Mouse (Mus musculus): ENCODE data around the gene Olfr1366.
"Not testable (repeated sequence)": the region's sequence is repeated elsewhere in the genome, so short reads cannot be mapped to it uniquely, and the experiment has no call there.

Olfr1366 gene

DNA sequence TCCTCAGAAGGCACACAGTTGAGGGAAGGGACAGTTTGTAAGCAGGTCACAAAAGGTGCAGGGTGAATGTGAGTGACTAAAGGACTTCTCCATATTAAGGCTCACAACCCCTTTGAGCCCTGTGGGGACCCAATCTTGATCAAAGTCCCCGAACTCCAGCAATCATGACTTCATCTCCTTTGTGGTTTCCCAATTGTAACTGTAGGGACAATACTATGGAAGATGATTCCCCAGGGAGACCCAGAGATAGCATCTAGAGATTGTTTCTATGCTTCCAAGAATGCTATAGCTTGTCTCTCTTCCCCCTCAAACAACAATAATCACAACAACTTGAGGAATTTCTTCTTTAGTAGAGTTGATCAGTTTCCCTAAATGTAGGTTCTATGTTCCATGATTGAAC is at the start of gene Olfr1366:
Gene Olfr1366 (minus strand): TSS at position 101 of the 400 bp plus-strand sequence.
- in situ Hi-C loops (cut with MboI, MseI), result no loop called here

- in situ Hi-C loops (cut with MboI, MseI), result no loop called here
These were observed 49.0 kb upstream of the Olfr1366 start for GRCm38 (mm10) chr13:21591618-21592017.

GRCm38 (mm10) chr13:21581659-21582058 is 39.1 kb upstream of the Olfr1366 start, which contains the start of gene Olfr1364:
TSS of gene Olfr1364 (minus strand) at chr13:21581759.
- in situ Hi-C loops (cut with MboI, MseI), result no loop called here

GRCm38 (mm10) chr13:21559793-21560192 is 17.2 kb upstream of the Olfr1366 start, which contains the start of gene Olfr1535:
TSS of gene Olfr1535 (minus strand) at chr13:21559893.
- in situ Hi-C loops (cut with MboI, MseI), result loop anchor here (10.0 kb wide), 1 partner anchor 935 kb away; no protein-coding TSS in a partner anchor

DNA sequence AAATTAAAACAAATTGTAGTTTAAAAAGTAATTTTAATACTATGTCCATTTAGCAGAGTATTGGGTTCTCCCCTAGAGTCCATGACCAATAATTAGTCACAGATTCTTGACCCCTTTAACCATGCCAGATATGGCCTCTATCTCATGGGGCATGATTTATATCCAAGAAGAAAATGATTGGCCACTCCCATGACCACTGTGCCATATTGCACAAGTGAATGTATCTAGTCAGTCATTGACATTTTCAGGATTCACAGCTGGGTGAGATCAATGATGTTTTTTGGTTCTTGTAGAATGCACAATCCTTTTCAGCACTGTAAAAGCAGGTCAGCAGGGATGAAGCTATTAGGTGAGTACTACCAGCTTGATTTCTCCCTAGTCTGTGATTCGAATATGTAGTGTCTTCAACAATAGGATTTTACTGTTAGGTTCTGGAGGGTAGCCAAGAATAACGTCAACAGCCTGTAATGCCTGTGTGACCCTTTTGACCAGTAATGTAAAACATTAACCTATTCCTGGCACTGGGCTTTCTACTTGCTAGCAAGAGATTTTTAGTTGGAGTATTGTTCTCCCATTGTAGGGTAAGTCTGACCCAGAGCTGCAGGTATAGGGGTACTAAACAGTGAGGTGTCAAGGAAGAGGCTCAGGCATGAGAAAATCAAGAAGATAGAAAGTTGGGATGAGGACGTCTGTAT is 8.0 kb upstream of the Olfr1366 start:
- in situ Hi-C loops (cut with MboI, MseI), result no loop called here

GRCm38 (mm10) chr13:21549487-21549886 is 6.9 kb upstream of the Olfr1366 start:
- in situ Hi-C loops (cut with MboI, MseI), result no loop called here

DNA sequence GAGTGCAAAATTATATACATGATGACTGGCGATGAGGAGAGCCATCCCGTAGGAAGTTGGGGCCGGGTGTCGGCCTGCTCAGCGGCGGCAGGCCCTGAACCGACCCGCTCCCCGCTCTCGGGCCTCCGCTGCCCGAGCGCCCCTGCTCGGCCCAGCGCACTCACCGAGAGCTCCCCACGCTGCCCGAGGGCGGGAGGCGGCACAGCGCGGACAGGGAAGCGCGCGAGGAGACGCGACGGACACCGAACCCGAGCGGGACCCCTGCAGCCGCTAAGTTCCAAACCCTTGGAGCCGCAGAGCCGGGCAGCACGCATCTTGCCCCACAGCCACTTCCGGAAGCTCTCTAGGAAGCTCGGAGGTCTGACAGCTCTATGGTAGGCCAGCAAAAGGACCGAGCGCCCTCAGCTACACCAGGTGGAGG is 11.8 kb downstream of the Olfr1366 start, which contains the start of gene Zkscan8:
Gene Zkscan8 (minus strand): TSS at position 340 of the 421 bp plus-strand sequence.
- in situ Hi-C loops (cut with MboI, MseI), result no loop called here

- in situ Hi-C loops (cut with MboI, MseI), result no loop called here
These were observed 12.5 kb downstream of the Olfr1366 start for GRCm38 (mm10) chr13:21530136-21530535.

GRCm38 (mm10) chr13:21506221-21506649 is 36.4 kb downstream of the Olfr1366 start:
- in situ Hi-C loops (cut with MboI, MseI), result no loop called here

- in situ Hi-C loops (cut with MboI, MseI), result no loop called here
These were observed 40.3 kb downstream of the Olfr1366 start for GRCm38 (mm10) chr13:21502296-21502695.

DNA sequence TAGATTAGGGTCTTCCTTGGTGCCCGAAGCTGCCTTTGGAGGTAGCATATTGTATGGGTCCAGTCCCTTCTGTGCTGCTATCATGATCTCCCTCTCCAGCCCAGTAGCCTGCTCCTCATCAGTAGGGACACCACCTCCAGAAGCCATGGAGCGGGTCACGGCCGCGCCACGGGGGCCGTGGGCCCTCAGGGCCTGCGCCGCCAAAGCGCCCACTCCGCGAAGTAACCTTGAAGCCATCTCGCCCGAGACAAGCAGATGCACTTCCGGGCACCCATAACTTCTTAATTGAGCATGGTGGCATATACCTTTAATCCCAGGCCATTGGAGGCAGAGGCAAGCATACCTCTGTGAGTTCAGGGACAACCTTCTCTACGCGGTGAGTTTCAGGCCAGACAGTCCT is 41.4 kb downstream of the Olfr1366 start, which contains the start of gene Gm11273:
Gene Gm11273 (minus strand): TSS at position 237 of the 400 bp plus-strand sequence.
- in situ Hi-C loops (cut with MboI, MseI), result not testable (repeated sequence)

DNA sequence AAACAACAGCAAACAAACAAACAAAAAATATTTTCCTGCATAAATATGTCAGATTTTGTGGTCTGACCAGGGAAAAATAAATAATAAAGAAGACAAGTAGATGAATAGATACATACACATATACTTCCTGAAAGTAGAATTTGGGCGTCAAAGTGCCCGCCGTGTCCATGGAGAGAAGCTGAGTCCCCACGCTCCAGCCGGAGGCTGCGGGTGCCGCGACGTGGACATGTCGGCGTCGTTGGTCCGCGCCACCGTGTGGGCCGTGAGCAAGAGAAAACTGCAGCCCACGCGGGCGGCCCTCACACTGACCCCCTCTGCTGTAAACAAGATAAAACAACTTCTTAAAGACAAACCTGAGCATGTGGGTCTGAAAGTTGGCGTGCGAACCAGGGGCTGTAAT is 47.5 kb downstream of the Olfr1366 start, which contains the start of gene AK157302:
Gene AK157302 (plus strand): TSS at position 144 of the 400 bp plus-strand sequence.
- in situ Hi-C loops (cut with MboI, MseI), result no loop called here

DNA sequence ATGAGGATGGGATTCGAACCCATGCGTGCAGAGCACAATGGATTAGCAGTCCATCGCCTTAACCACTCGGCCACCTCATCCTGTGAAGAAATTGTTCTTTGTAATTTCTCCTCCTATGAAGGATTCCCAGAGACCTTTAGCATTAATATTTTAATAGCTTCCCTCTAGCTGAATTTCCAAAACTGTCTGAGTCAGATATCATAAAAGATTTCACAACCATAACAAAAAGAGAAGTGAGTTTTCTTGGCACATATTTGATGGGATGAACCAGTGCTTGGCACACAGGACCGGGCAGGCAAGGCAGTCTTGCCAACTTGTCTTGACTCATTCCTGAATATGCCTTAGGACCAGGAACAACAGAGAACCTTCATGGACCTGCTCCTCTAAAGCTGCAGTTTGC is 49.8 kb downstream of the Olfr1366 start:
- in situ Hi-C loops (cut with MboI, MseI), result no loop called here

DNA sequence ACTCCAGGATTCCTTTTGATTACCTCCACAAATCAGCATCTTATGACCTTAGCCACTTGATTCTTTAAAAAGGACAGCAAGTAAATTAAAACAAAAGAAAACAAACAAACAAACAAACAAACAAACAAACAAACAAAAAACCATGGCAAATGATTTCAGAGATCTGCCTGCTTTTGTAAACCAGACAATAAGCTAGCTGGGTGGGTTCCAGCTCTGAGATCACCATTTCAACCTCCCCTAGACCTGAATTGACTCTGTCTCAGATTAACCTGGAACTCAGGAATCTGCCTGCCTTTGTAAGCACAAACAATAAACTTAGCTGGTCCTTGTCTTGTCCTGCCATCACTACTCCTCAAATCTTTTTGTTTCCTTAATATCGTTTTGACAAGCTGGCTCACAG is 55.7 kb downstream of the Olfr1366 start:
- in situ Hi-C loops (cut with MboI, MseI), result no loop called here
